Mouse (Mus musculus) fat pad, adult 2 months (tissue): ENCODE measurements at regions not wholly inside any gene's neighbourhood (a gene's known extent, or its start where the extent isn't known, plus 50 kb on each side); places are given as distances from the start of the nearest gene placed in this dataset.
A peak's percentile ranks its signal among the peaks of the same experiment; 100 is the strongest.

Experiments used
- DNase-seq: peaks from one replicate; pipeline ENCODE4 v3.0.0-alpha.2; 2011; ENCODE audit warnings: low read depth, low spot score; ENCODE audit errors: extremely low read depth

DNA sequence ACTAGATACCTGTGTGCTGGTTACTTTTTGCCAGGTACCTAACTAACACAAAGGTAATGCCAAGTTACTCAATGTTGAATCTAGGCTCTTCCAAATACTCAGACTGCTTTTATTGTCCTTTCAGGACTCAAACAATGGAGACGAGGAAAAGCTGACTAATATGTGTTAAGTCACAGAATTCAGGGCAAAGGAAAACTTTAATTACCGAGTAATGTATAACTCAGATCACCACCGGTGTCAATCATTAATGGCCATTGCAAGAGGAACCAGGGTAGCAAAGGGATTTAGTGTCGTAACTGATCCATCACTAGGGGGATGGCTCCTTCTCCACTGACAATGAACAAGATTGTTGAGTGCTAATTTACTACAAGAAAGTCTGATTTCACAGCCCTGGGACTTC is 105.6 kb upstream of the Atp2b1 start:
- DNase-seq, result no peak

GRCm38 (mm10) chr10:98829051-98829450 is 85.2 kb upstream of the Atp2b1 start:
- DNase-seq, result no peak

GRCm38 (mm10) chr10:98831488-98831887 is 82.7 kb upstream of the Atp2b1 start:
- no peak for DNase-seq

DNA sequence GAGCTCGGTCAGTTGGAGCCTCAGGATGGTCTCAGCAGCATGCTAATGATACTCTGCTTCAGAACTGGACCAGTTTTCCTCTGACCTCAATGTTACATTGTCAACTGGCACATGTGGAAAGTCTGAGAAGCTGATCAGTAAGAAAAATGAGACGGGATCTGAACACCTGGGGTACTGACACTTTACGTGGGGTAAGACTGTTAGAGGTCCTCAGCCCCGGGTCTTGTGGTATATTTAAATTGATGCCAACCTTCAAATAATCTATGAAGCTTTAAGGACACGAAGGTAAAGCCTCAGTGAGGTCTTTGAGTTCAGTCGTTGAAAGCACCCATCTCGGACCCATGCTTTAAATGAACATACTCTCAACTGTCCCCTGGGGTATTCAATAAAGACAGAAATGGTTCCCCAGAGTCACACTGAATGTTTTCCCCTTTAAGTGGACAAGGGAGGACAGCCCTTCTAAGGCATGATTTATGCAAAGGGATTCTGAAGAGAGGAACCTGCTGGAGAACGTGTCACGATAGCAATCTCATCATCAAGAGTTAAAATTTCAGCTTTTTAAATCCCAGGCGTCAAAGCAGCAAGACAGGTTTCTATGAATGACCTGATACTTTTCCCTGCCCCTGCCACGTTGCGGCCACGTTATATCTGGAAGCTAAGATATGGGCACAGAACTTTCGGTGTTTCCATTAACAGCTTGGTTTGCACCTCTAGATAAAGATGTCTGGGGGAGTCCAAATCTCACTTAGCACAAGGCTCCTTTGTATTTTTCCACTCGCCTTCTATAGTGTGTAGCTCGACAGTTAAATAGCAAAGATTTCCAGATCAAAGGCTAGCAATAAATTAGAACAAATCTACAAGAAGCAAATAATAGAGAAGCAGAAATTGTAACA is 76.7 kb upstream of the Atp2b1 start:
- no peak for DNase-seq

DNA sequence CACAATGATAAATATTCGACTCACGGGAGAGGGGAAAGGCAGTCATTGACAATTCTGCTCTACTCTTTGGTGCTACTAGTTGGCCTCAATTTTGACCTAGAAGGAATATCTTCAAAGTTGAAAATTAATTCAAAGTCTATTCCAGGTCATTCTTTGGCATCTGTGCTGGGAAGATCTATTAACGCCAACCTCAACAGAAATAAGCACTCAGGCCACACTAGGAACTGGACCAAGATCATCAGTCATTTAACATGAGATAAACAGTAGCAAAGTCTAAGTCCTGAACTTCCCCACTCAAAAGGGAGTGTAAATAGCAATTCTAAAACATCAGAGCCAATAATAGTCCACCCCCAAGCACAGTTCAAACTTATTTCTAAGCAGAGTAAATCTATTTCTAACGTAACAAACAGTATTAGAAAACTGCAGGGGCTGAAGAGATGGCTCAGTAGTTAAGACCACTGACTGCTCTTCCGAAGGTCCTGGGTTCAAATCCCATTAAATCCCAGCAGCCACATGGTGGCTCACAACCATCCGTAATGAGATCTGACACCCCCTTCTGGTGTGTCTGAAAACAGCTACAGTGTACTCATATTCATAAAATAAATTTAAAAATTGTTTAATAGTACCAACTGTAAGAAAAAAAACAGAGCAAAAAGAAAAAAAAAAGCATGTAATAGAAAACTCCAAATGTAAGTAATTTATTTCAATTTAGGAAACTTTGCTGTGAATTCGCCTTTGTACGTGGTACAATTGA is 75.1 kb upstream of the Atp2b1 start:
- DNase-seq, result no peak

DNA sequence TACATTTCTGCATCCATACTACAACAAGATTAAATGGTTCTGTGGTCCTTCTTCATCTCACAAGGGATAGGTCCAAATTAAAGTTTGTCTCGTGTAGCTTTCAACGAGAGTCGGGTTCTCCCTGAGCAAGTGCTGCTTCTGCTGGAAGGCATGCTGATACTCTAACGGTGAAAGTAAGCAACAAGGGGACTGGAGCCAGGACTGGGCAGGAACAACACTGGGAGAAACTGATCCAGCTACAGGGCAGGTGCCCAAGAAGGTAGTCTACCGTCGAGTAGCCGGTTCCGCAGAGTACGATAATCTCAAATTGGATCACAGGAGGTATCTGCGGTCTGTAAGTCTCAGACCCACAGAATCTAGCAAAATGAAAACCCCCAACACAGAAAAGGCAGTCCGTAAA is 74.2 kb upstream of the Atp2b1 start:
- DNase-seq, result no peak

DNA sequence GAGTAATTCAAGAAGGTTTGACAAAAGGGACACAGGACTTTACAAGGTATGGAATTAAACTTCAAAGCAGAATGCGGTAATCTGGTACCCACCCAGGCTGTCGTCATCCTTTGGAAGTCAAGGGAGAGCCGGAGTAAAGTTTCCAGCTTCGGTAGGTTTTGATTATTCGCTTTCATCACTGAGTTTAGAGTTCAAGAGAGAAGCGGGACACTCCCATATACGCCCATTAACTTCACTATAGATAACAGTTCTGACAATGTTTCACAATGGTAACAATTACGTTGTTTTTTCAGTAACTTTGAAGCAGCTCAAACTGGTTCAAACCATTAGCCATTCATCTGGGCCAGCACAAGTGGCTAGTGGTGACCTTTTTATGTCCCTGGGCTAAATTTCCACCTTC is 73.8 kb upstream of the Atp2b1 start:
- DNase-seq, result no peak

DNA sequence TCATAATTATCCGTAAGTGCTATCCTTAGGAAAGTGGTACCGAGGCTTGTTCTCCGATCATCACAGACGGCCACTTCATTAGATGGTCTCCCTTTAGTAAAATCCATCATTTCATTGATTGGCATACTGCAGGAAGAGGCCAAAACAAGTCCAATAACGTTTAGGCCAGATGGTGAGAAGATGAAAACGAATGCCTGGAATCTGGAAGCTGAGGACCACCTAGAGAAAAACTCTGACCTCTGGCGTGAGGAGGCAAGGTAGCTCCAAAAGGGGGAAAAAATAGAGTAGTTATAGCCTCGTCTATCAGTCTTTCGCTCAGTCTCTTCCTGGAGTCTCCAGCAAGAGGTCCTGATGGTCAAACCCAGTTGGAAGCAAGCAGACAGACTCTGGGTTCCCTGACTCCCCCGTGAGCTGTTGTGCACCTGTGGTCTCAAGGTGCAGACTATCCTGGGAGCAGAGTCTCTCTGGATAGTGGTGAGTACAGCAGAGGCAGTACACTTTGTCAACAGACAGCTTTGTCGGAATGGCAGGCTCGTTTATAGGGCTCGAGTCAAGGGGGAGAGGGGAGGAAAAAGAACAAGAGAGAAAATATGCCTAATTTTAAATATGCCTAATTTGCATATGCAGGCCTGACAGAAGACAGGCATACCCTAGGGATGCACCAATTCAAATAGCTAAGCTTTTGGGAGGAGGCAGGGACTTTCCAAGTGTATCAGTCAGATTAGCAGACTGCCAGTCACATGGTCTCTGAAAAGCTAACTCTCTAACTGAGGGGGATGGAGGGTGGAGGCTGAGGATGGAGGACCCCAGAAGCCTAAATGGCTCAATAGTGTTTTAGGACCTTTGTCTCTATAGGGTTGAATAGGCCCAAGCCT is 73.0 kb upstream of the Atp2b1 start:
- no peak for DNase-seq

- no peak for DNase-seq
These were observed 72.3 kb upstream of the Atp2b1 start for GRCm38 (mm10) chr10:98841860-98842259.

- DNase-seq, result peak; percentile 2
These were observed 71.5 kb upstream of the Atp2b1 start for GRCm38 (mm10) chr10:98842721-98843120.

- no peak for DNase-seq
These were observed 64.4 kb upstream of the Atp2b1 start for GRCm38 (mm10) chr10:98849851-98850250.

- DNase-seq, result peak; percentile 86
These were observed 56.8 kb upstream of the Atp2b1 start for GRCm38 (mm10) chr10:98857395-98857794.

DNA sequence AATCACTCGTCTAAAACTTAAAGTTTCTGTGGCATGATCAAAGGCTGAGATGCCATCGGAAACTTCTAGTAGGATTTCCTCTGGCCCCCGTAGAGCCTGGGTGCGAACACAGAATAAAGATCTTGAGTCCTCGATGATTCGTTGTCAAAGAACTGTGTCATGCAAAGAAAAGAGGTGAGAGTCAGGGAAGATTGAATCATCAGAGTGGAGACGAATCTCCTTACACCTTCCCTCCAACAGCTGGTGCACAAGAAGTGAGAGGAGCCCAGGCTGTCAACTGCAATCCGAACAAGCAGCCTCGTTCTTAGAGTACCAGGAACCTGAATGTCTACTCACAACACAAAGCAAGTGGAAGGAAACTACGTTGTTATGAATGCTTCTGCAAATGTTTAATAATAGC is 52.7 kb upstream of the Atp2b1 start:
- no peak for DNase-seq

DNA sequence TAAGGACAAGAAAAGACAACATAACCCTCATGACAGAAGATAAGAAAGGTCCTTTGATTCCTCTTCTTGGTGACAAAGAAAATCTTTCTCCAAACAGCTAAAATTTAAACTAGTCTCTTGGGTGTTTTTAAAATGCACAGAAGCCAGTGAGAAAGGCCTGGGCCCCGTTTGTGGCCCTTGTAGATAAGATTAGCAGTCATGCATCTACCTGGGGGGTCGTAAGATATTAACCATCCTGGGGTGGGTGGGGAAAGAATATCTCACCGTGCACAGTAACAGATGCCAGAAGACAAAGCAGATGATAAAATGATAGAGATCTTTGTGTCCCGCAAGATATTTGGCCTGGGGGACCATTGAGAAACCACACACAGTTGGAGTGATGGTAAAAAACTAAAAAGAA is 51.5 kb upstream of the Atp2b1 start:
- DNase-seq, result no peak

DNA sequence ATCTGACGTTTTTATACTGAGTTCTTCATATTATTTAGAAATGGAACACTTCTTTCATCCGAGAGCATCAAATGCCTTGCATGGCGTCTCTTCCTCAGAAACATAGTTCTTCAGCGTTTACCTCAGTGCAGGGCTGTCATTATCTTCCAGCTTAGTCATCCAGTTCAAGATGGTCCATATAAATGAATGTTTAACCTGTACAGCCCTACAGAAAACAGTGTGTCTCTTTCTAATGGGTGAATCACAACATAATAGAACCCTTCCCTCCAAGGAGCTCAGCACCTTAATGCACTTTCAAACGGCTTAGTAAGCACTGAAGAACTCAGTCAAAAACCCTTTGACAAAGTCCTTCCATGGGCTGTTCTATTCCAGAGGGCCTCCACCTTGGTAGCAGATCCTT is 49.8 kb upstream of the Atp2b1 start:
- no peak for DNase-seq
